Mouse (Mus musculus) embryonic facial prominence, embryonic 12.5 days (tissue): Measurements from ENCODE around the gene Apoc2. TPM values are rescaled to one million over a fixed set of nuclear protein-coding genes. Genes with fewer than 3 reads are reported as not detected.
A peak's percentile ranks its signal among the peaks of the same experiment; 100 is the strongest.

Experiments used
- ATAC-seq: fragments of 200-750 bp; cut with Nextera tagmentation; 2 replicates; pipeline ENCODE4 v1.8.0; 2017; ENCODE audit not compliant: insufficient number of reproducible peaks, insufficient read depth, low FRiP score, low TSS enrichment
- H3K27ac ChIP-seq: fragments of 300-500 bp; sonication (generic); 2 replicates; pipeline ENCODE4 v1.5.1; 2016; ENCODE audit warnings: mild to moderate bottlenecking
- H3K27me3 ChIP-seq: fragments of 300-500 bp; sonication (generic); 2 replicates; pipeline ENCODE4 v1.6.1; 2016; ENCODE audit warnings: mild to moderate bottlenecking, moderate library complexity
- H3K36me3 ChIP-seq: fragments of 300-500 bp; sonication (generic); 2 replicates; pipeline ENCODE4 v1.6.1; 2016; ENCODE audit warnings: mild to moderate bottlenecking
- H3K4me1 ChIP-seq: fragments of 300-500 bp; sonication (generic); 2 replicates; pipeline ENCODE4 v1.6.1; 2016
- H3K4me2 ChIP-seq: fragments of 300-500 bp; sonication (generic); replicated peaks from 2 replicates; pipeline ENCODE4 v1.6.1; 2016; ENCODE audit warnings: mild to moderate bottlenecking, moderate library complexity
- H3K4me3 ChIP-seq: fragments of 300-500 bp; sonication (generic); 2 replicates; pipeline ENCODE4 v1.5.1; 2016; ENCODE audit warnings: mild to moderate bottlenecking
- H3K9ac ChIP-seq: fragments of 300-500 bp; sonication (generic); 2 replicates; pipeline ENCODE4 v1.6.1; 2016; ENCODE audit warnings: mild to moderate bottlenecking, moderate library complexity
- H3K9me3 ChIP-seq: fragments of 300-500 bp; sonication (generic); 2 replicates; pipeline ENCODE4 v1.6.1; 2016; ENCODE audit warnings: mild to moderate bottlenecking, moderate library complexity
- WGBS: fragments of 180-500 bp; shearing (Covaris S2); methylation state at CpG from one replicate; pipeline ENCODE4 v1.1.7; 2016; 5-methylcytosine and 5-hydroxymethylcytosine counted together
- polyA plus RNA-seq: library from polyadenylated mRNA; unstranded; fragments of >200 nt; fragmentation: Nextera tagmentation; extraction: Ambion mirVana; gene quantifications from 2 replicates; pipeline ENCODE4 v1.2.1, GENCODE M21; 2016

Gene Apoc2
- 0.74 and 0.83 TPM in 2 replicates for polyA plus RNA-seq

DNA sequence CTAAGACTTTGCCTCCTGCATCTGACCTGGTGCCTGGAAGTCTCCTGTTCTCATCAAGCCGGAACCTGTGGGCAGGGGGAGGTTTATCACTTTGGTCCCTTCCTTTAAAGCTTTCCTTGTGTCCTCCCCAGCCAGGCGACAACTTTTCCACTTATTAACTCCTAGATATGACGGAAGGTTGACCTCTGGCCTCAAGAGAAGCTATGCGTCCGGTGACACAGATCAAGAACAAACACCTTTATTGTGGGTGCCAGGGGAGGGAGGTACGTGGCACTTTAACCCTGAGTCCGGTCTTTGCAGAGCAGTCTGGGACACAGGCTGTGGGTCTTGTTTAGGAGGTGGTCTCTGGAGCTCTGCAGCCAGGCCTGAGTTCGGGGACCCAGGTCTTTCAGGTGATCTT is at the start of gene Apoc2:
TSS of gene Apoc2 (minus strand) at position 70 of the 400 bp plus-strand sequence.
- no peak within 1 kb of the TSS for H3K4me3 ChIP-seq
- no peaks in the 10 kb centered on the region for H3K4me1 ChIP-seq
- WGBS, result 60% methylated on average over 8 of the region's 8 CpGs
- H3K36me3 ChIP-seq, result no peaks in the 10 kb centered on the region
- H3K27me3 ChIP-seq, result no peaks in the 10 kb centered on the region
- H3K4me2 ChIP-seq, result no peak within 1 kb of the TSS
- no peaks in the 10 kb centered on the region for H3K9me3 ChIP-seq
- H3K9ac ChIP-seq, result no peak within 1 kb of the TSS
- ATAC-seq, result no peak
- H3K27ac ChIP-seq, result no peak within 1 kb of the TSS

DNA sequence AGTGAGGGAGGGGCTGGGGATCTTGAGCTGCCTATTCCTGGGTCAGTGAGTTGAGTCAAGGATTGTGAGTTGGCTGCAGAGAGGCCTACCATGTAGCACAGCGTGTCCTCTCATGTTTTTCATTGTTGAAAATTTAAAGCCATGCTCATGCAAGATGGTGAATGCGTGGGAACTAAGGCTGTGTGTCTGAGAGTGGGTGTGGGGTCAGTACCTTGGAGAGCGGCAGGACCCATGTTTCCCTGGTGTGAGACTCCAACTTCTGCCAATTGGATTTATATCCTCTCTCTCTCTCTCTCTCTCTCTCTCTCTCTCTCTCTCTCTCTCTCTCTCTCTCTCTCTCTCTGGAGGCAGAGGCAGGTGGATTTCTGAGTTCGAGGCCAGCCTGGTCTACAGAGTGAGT is 48.8 kb upstream of the Apoc2 start:
- Histone ChIP-seq H3K27ac (no peak overlapping the region), H3K27me3 (no peaks in the 10 kb centered on the region), H3K4me1 (no peaks in the 10 kb centered on the region), H3K9ac (no peak overlapping the region), H3K9me3 (0 out of 2 replicates have a peak, but pooled peaks cover 3% of the 10 kb centered on the region), H3K4me3 (no peak overlapping the region), H3K4me2 (no peak overlapping the region), H3K36me3 (peaks cover 90% of the 10 kb centered on the region)
- no peak for ATAC-seq
- 92% methylated on average over 3 of the region's 4 CpGs for WGBS

DNA sequence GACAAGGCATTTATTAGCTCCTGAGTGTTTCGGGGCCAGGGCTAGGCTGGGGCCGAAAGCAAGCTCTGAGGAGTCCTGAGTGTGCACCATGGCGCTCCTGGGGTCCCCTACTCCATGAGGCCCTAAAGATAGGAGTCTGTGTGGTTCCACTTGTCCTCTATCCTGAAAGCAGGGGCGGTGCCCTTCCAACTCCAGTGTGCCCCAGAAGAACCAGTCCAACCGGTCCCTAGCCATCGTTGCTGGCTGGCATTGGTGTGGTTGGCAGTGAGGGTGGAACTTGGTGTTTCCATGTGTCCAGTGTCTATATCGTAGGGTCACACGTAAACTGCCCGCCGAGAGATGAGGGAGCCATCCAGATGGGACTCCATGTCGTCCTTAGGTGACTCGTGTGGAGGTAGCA is 46.4 kb upstream of the Apoc2 start:
- H3K4me1 ChIP-seq, result no peaks in the 10 kb centered on the region
- no peak overlapping the region for H3K9ac ChIP-seq
- peaks cover 89% of the 10 kb centered on the region for H3K36me3 ChIP-seq
- no peaks in the 10 kb centered on the region for H3K27me3 ChIP-seq
- H3K9me3 ChIP-seq, result peaks cover 15% of the 10 kb centered on the region
- no peak overlapping the region for H3K27ac ChIP-seq
- H3K4me2 ChIP-seq, result no peak overlapping the region
- no peak for ATAC-seq
- no peak overlapping the region for H3K4me3 ChIP-seq
- 88% methylated on average over 12 of the region's 12 CpGs for WGBS

DNA sequence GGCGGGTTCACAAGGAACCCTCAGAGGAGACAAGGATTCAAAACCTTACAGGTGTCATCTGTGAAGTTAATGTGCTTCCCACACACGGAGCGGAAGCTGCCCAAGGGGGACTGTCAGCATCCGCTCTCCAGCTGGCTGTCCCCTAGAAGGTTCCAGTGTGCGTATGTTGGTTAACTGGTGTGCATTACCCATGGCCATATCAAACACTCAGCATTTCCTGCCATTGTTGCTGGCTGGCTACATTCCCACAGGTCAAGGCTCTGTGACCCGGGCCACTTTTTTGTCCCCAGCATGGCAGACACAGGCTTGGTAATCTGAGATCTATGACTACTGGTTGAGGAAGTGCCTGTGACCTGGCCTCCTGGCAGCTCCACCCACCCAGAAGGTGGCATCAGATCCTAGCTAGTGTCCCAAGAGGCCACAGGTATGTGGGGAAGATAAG is 45.0 kb upstream of the Apoc2 start:
- Histone ChIP-seq H3K36me3 (peaks cover 81% of the 10 kb centered on the region), H3K9ac (no peak overlapping the region), H3K27ac (no peak overlapping the region), H3K4me1 (no peaks in the 10 kb centered on the region), H3K27me3 (no peaks in the 10 kb centered on the region), H3K4me2 (no peak overlapping the region), H3K9me3 (peaks cover 15% of the 10 kb centered on the region), H3K4me3 (no peak overlapping the region)
- ATAC-seq, result no peak
- 88% methylated on average over 6 of the region's 6 CpGs for WGBS

DNA sequence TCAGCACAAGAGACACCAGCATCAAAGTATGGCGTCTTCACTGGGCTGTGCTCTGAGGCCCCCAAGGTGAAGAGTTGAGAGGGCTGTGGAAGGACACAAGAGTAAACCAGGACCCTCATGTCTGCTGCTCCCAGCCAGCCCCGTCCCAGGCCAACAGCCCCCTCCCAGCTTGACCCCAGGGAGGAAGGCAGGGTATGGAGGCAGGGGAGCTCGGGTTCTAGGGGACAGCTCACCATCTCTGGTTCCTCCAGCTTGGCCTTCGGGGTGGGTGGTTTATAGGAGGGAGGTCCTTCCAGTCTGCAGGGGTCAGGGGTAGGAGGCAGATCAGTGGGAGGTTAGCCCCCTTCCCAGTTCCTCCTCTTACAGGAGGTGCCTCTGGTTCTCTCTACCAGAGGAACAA is 41.5 kb upstream of the Apoc2 start:
- no peak overlapping the region for H3K4me3 ChIP-seq
- no peak overlapping the region for H3K4me2 ChIP-seq
- H3K27me3 ChIP-seq, result no peaks in the 10 kb centered on the region
- H3K9me3 ChIP-seq, result peaks cover 15% of the 10 kb centered on the region
- H3K9ac ChIP-seq, result no peak overlapping the region
- H3K36me3 ChIP-seq, result peaks cover 58% of the 10 kb centered on the region
- H3K27ac ChIP-seq, result no peak overlapping the region
- peaks cover 12% of the 10 kb centered on the region; the same call in 1 of the 2 replicates for H3K4me1 ChIP-seq
- 93% methylated on average over 4 of the region's 4 CpGs for WGBS
- ATAC-seq, result no peak

DNA sequence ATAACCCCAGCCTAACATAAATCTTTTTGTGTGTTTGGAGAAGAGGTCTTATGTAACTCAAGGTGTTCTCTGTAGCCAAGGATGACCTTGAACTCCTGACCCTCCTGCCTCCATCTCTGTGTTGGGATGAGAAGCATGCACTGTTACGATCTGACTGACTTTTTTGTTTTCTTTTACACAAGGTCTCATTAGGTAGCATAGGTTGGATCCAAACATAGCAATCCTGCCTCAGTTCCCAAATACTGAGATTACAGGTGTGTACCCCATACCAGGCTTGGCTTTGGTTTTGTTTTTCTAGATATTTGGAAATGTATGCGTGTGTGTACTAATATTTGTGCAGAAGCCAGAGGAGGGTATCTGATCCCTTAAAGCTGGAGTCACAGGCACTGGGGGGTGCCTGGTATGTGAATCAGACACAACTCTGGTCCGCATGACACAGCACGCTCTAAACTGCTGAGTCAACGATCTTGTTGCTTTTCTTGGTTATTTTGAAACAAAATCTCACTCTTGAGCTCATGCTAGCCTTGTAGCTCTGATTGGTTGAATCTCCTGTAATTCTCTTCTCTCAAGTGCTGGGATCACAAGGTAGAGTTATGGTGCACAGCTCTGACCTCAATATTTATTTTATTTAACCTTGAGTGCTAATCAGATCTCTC is 40.7 kb upstream of the Apoc2 start:
- Histone ChIP-seq H3K9me3 (peaks cover 15% of the 10 kb centered on the region), H3K4me1 (peaks cover 15% of the 10 kb centered on the region; the same call in 1 of the 2 replicates), H3K36me3 (peaks cover 50% of the 10 kb centered on the region), H3K9ac (no peak overlapping the region), H3K27ac (no peak overlapping the region), H3K4me3 (no peak overlapping the region), H3K4me2 (no peak overlapping the region), H3K27me3 (no peaks in the 10 kb centered on the region)
- 89% methylated on average over 5 of the region's 5 CpGs for WGBS
- no peak for ATAC-seq

DNA sequence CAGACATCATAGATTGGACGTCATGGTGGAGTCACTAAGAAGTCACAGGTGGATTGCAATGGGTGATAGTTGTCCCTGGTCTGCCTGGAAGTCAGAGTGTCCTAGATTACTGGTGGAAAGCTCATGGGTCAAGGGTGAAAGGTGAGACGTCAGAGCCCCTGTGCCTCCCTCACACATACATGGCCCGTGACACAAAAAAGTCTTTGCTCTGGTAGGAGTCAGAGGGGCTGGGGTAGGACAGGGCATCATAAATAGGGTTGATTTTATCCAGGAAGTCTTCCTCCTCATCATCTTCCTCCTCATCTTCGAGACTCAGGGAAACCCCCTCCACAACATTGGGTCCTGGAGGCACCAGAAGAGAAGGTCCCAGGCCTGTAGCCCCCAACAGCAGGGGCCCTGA is 39.6 kb upstream of the Apoc2 start:
- Histone ChIP-seq H3K27me3 (no peaks in the 10 kb centered on the region), H3K36me3 (peaks cover 48% of the 10 kb centered on the region), H3K9me3 (peaks cover 15% of the 10 kb centered on the region), H3K4me1 (peaks cover 18% of the 10 kb centered on the region; the same call in 1 of the 2 replicates), H3K4me2 (no peak overlapping the region), H3K9ac (no peak overlapping the region), H3K27ac (no peak overlapping the region), H3K4me3 (no peak overlapping the region)
- ATAC-seq, result no peak
- 85% methylated on average over 4 of the region's 4 CpGs for WGBS

DNA sequence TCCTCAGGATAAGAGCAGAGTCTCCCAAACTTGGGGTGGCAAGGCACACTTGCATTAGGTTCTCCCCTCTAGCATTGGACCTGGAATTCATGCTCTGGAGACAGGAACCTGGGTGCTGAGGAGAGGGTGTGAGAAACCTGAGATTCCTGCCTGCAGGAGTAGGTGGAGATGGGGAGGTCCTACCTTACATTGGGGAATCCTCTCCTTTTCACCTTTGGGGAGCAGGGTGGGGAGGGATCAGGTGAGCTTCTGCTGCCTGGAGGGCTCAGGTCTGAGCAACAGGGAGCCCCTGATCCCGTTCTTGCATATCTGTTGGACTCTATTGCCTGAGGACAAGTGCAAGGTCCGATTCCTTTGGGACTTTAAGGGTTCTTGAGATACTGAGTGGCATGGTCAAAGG is 39.1 kb upstream of the Apoc2 start:
- Histone ChIP-seq H3K27me3 (no peaks in the 10 kb centered on the region), H3K4me3 (0 out of 2 replicates have a peak overlapping the region, but pooled peaks have one; percentile 4), H3K4me2 (peak overlapping the region; percentile 50), H3K27ac (0 out of 2 replicates have a peak overlapping the region, but pooled peaks have one; percentile 86), H3K36me3 (peaks cover 52% of the 10 kb centered on the region), H3K9me3 (peaks cover 15% of the 10 kb centered on the region), H3K4me1 (peaks cover 18% of the 10 kb centered on the region; the same call in 1 of the 2 replicates), H3K9ac (no peak overlapping the region)
- 77% methylated on average over 2 of the region's 2 CpGs for WGBS
- no peak for ATAC-seq

DNA sequence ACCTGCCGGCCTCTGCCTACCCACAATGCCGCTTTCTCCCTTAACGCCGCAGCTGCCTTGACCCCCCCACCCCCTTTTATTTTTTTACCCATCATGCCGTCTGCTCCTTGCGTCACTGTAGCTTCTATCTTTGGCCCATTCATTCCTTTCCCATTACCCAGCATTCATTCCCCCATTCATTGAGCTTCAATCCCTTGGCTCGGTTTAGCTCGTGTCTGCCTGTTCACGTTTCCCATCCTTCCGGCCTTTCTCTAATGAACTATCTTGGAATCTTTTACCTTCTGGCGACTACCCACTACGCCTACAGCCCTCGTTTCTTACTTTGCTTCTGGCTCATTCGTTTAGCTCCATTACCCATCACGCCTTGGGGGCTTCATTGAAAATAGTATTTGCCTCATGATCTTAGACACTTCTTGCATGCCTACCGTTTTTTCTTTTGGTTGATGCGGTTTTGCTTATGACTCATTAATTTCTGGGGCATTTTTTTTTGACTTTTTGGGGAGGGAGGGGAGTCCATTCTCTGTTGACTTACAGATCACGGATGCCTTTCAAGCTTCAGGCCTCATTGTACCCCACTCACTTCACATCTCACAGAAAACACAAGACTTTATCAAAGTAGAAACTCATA is 38.4 kb upstream of the Apoc2 start:
- Histone ChIP-seq H3K4me1 (peaks cover 18% of the 10 kb centered on the region; the same call in 1 of the 2 replicates), H3K36me3 (peaks cover 51% of the 10 kb centered on the region), H3K27me3 (no peaks in the 10 kb centered on the region), H3K9ac (no peak overlapping the region), H3K9me3 (peaks cover 9% of the 10 kb centered on the region), H3K4me3 (peak overlapping the region; percentile 27), H3K27ac (peak overlapping the region; percentile 86), H3K4me2 (peak overlapping the region; percentile 50)
- WGBS, result 8% methylated on average over 18 of the region's 18 CpGs
- no peak for ATAC-seq

DNA sequence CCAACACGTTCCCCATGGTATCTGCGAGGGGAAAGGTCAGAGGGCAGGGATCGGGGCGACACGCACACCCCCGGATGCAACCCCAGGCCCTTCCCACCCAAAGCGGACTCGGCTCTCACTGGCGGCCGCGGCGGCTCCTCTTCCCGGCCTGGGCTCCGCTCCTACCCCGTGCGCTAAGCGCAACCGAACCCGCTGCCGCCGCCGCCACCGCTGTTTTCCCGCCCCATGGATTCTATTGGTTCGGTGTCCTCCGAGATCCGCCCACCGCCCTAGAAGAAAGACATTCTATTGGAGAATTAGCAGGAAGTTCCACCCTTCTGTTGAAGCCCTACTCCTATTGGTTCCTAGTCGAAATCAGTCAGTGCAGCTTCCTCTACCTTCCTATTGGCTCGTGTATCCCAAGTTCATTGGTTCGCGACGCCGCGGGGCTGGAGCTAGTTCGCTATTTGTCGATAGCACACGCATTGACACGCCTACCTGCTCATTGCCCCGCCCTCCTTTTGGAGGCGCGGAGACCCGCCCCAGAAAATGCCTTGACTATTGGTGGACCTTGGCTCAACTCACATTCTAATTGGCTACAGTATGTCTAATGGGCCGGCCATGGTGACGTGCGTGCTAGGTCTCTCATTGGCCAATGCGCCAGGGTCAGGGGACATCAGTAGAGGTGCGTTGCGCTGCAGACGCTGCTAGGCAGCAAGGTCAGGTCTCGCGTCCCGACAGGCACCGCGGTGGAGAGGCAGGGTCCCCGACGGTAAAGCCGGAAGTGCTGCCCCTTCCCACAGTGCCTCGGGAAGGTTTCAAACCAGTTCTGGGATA is 37.7 kb upstream of the Apoc2 start, which contains the start of gene Tomm40:
TSS of gene Tomm40 (minus strand) at position 200 of the 816 bp plus-strand sequence.
- peak within 1 kb of the TSS; percentile 86 for H3K27ac ChIP-seq
- peak within 1 kb of the TSS; percentile 100 for H3K4me3 ChIP-seq
- peaks cover 18% of the 10 kb centered on the region; the same call in 1 of the 2 replicates for H3K4me1 ChIP-seq
- peak within 1 kb of the TSS; percentile 97 for H3K9ac ChIP-seq
- peak; percentile 99 for ATAC-seq
- under 1% methylated on average over 59 of the region's 59 CpGs for WGBS
- H3K9me3 ChIP-seq, result peaks cover 1% of the 10 kb centered on the region; the same call in 1 of the 2 replicates
- H3K36me3 ChIP-seq, result peaks cover 50% of the 10 kb centered on the region
- peak within 1 kb of the TSS; percentile 76 for H3K4me2 ChIP-seq
- H3K27me3 ChIP-seq, result no peaks in the 10 kb centered on the region

DNA sequence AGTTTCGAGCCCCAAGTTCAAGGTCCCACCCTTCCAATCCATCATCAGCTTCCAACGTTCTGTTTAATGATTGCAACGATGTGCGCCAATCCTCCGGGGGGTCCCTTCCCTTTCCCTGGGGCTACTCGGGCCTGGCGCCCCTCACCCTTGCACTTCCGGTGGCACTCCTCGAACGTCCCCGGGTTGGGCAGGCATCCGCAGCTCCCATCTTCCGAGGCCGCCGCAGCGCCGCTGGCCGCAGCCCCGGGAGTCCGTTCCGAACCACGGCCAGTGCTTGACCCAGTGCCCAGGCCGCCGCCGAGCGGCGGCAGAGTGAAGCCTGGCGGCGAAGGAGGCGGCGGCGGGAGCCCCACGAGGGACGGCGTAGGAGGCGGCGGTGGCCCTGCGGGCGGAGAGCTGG is 37.1 kb upstream of the Apoc2 start:
- no peak for ATAC-seq
- peaks cover 48% of the 10 kb centered on the region for H3K36me3 ChIP-seq
- WGBS, result under 1% methylated on average over 39 of the region's 39 CpGs

More for the DNA sequence above, 37.1 kb upstream of the Apoc2 start:
- Histone ChIP-seq H3K9ac (peak overlapping the region; percentile 97), H3K4me3 (peak overlapping the region; percentile 100), H3K9me3 (no peaks in the 10 kb centered on the region), H3K27ac (peak overlapping the region; percentile 76), H3K27me3 (no peaks in the 10 kb centered on the region), H3K4me1 (peaks cover 18% of the 10 kb centered on the region; the same call in 1 of the 2 replicates), H3K4me2 (peak overlapping the region; percentile 76)
